Mouse (Mus musculus): ENCODE measurements around the gene Gm20388. TPM values are rescaled to one million over a fixed set of nuclear protein-coding genes. Genes with fewer than 3 reads are reported as not detected.

Gm20388 gene
- polyA plus RNA-seq, 1 experiment, result 0.36 TPM

DNA sequence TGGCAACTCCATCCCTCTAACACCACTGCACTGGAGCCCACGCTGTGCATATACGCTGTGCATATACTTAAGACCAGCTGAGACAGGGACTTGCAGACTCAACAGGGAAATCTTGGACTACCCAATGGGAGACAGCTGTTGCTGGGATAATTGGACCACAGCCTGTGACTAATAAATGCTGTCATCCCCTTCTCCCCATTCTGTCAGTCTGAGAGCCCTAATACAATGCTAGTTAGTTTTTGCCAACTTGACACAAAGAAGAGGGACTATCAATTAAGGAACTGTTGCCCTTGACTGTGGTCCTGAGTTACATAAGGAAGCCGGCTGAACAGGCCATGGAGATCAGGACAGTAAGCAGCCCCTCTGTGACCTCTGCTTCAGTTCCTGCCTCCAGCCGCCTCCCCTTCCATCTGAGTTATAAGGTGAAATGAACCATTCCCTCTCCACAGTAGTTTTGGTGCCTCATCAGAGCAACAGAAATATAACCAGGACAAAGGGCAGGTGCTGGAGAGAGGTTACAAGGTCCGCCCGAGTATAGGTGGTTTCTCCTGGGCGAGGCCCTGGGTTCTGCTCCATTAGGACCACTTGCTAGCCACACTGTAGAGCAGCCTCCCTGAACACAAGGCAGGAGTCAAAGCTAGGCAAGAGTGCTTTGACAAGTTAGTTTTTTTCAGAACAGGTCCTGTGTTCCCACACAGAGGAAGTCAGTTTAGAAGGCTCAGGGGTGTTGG, 745.8 kb downstream of the Gm20388 start:
- Histone ChIP-seq H3K36me3 (ENCODE audit: control insufficient read depth) (peaks cover 86% of the 10 kb centered on the region), H3K4me1 (ENCODE audit: control insufficient read depth) (peaks cover 1% of the 10 kb centered on the region; the same call in 1 of the 2 replicates), H3K4me3 (replicated peaks) (no peak overlapping the region), H3K27me3 (ENCODE audit: control insufficient read depth) (no peaks in the 10 kb centered on the region), H3K9me3 (ENCODE audit: control insufficient read depth, low read length) (no peaks in the 10 kb centered on the region)
- TF ChIP-seq TAL1 (IDR thresholded peaks at IDR 0.05; ENCODE audit: low read length) (no peak), GATA1 (IDR thresholded peaks at IDR 0.05; ENCODE audit: low read length) (no peak)

DNA sequence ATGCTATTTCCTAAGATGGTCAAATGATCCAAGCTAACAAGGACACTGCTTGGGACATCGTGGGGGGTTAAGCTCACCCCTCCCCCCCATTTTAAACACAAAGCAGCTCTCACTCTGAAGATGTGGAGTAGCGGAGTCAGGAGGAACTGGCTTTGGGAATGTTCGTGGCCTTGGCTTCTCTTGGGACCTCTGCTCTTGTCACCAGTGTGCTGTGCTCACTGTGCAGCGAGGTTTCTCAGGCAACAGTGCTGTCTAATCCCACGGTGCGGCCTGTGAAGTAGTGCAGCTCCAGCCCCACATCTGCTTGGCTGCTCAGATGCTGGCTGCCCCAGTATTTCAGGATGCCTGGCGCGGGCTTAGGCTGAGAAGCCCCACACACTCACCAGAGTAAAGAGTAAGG, 746.8 kb downstream of the Gm20388 start:
- H3K4me1 ChIP-seq (ENCODE audit: control insufficient read depth), result peaks cover 1% of the 10 kb centered on the region; the same call in 1 of the 2 replicates
- peaks cover 90% of the 10 kb centered on the region for H3K36me3 ChIP-seq (ENCODE audit: control insufficient read depth)
- TF ChIP-seq GATA1 (IDR thresholded peaks at IDR 0.05; ENCODE audit: low read length), result no peak
- TF ChIP-seq TAL1 (IDR thresholded peaks at IDR 0.05; ENCODE audit: low read length), result no peak
- no peak overlapping the region for H3K4me3 ChIP-seq (replicated peaks)
- no peaks in the 10 kb centered on the region for H3K9me3 ChIP-seq (ENCODE audit: control insufficient read depth, low read length)
- H3K27me3 ChIP-seq (ENCODE audit: control insufficient read depth), result no peaks in the 10 kb centered on the region

DNA sequence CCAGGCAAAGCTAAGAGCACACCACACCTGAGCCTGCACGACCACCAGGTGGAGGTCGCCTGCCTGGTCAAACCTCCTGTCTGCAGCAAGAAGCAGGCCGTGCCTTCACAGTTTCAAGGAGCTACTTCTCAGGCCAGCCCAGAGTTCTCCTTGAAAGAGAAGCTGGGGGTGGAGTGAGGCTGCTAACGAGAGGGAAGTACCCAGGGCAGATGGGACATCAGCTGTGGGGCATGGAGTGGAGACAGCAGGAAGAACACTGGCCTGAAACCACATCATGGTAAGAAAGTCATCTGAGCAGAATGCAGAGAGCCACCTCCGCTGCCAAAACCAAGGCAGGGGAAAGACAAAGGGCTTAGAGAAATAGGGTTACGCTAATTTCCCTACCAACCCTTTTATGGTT, 753.9 kb downstream of the Gm20388 start:
- Histone ChIP-seq H3K9me3 (ENCODE audit: control insufficient read depth, low read length) (no peaks in the 10 kb centered on the region), H3K36me3 (ENCODE audit: control insufficient read depth) (peaks cover 57% of the 10 kb centered on the region), H3K27me3 (ENCODE audit: control insufficient read depth) (no peaks in the 10 kb centered on the region), H3K4me3 (replicated peaks) (no peak overlapping the region), H3K4me1 (ENCODE audit: control insufficient read depth) (peaks cover 47% of the 10 kb centered on the region)
- TF ChIP-seq GATA1 (IDR thresholded peaks at IDR 0.05; ENCODE audit: low read length) (no peak), TAL1 (IDR thresholded peaks at IDR 0.05; ENCODE audit: low read length) (no peak)

DNA sequence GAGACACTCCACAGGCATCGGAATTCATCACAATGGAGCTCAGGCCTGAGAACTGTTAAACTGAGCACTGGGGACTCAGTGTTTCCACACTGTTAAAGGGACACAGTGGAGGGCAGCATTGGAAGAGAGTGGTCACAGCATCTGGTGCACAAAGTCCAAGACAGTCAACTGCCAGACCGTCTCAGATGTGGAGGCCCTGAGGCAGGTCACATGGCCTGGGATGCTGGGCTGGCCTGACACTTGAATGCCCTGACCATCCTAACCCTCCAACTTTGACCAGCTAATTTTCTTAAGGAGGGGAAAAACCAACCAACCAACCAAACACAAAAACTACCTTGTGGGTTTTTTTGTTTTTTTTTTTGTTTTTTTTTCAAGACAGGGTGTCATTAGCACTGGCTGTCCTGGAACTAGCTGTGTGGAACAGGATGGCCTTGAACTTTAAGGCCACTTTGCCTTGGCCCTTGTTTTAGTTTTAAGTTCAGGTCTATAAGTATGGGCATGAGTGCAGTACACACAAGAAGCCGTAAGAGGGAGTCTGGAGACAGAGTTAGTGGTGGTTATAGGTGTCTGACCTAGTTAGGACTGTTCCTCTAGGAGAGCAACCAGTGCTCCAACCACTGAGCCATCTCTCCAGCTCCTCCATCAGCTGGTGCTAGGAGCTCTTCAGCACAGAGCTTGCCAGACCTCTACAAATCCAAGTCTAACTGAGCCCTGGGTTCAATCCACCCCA, 755.2 kb downstream of the Gm20388 start:
- Histone ChIP-seq H3K4me3 (replicated peaks) (peak overlapping the region; percentile 89), H3K36me3 (ENCODE audit: control insufficient read depth) (peaks cover 57% of the 10 kb centered on the region), H3K27me3 (ENCODE audit: control insufficient read depth) (no peaks in the 10 kb centered on the region), H3K4me1 (ENCODE audit: control insufficient read depth) (peaks cover 56% of the 10 kb centered on the region), H3K9me3 (ENCODE audit: control insufficient read depth, low read length) (no peaks in the 10 kb centered on the region)
- no peak for TF ChIP-seq TAL1 (IDR thresholded peaks at IDR 0.05; ENCODE audit: low read length)
- no peak for TF ChIP-seq GATA1 (IDR thresholded peaks at IDR 0.05; ENCODE audit: low read length)

DNA sequence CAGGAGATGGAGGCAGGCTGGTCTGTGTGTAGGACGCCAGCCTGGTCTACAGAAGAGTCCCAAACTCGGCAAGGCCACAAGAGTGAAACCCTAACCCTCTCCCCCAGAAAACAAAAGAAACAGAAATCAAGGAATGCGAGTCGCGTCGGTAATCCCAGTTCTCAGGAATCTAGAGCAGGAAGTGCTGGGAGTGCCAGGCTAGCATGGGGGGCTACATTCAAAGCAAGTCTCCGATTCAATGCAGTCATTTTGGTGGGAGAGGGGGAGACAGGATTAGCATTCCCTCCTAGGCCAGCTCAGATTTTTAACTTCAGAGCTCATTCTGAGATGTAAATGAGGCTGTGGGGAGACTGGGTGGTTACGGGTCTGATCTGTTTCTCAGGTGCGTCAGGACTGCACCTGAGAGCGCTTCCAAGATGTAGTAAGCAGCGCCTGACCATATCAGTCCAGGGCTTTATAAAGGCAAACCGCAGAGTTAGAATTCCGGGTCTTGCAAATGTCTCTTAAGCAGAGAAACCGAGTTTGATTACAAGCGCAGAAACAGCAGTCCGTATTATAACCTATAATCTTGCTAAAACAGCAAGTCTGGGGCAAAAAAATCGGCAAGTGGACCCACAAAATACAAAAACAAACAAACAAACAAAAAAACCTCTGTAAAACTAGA, 756.3 kb downstream of the Gm20388 start:
- Histone ChIP-seq H3K27me3 (ENCODE audit: control insufficient read depth) (no peaks in the 10 kb centered on the region), H3K4me3 (replicated peaks) (peak overlapping the region; percentile 89), H3K9me3 (ENCODE audit: control insufficient read depth, low read length) (no peaks in the 10 kb centered on the region), H3K4me1 (ENCODE audit: control insufficient read depth) (peaks cover 60% of the 10 kb centered on the region), H3K36me3 (ENCODE audit: control insufficient read depth) (peaks cover 62% of the 10 kb centered on the region)
- TF ChIP-seq GATA1 (IDR thresholded peaks at IDR 0.05; ENCODE audit: low read length) (no peak), TAL1 (IDR thresholded peaks at IDR 0.05; ENCODE audit: low read length) (no peak)

DNA sequence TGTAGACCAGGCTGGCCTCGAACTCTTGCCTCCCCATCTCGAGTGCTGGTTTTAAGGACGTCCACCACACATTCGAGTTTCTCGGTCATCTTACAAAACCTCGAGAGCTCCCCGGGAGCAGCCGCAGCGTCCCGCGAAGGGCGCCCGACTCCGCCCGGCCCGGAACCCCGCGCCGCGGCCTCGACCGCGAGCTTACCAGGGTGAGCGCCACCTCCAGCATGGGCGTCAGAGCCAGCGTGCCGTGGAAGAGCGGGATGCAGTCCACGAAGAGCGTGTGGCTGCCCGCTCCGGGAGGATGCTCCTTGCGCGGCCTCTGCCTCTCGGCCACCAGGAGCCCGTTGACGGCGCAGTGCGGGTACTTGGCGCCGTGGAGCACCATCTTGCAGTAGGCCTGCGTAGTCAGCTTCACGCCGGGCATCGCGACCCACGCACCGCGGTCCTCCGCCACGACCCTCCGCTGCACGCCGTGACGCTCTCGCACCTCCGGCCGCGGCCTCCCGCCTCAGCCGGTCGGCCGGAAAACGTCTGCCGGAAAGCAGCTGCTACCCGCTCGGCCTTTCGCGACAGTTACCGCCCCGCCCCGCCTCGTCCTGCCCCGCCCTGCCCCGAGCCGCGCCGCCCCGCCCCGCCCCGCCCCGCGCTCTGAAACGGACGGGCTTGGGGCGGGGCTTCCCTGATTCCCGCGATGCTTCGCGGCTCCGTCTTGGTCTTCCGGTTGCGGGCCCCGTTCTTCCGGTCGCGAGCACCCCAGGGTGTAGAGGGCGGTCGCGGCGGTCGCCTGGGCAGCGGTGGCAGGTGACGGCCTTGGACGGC, 757.1 kb downstream of the Gm20388 start, which contains the start of the genes Gm27021 and Cox4i1:
Gene Gm27021 (minus strand): TSS at position 519 of the 813 bp plus-strand sequence.
Gene Cox4i1 (plus strand): TSS at position 662 of the 813 bp plus-strand sequence.
- peaks cover 64% of the 10 kb centered on the region for H3K4me1 ChIP-seq (ENCODE audit: control insufficient read depth)
- peak within 1 kb of the TSS; percentile 89 for H3K4me3 ChIP-seq (replicated peaks)
- no peaks in the 10 kb centered on the region for H3K27me3 ChIP-seq (ENCODE audit: control insufficient read depth)
- peaks cover 65% of the 10 kb centered on the region for H3K36me3 ChIP-seq (ENCODE audit: control insufficient read depth)
- no peak for TF ChIP-seq GATA1 (IDR thresholded peaks at IDR 0.05; ENCODE audit: low read length)
- TF ChIP-seq TAL1 (IDR thresholded peaks at IDR 0.05; ENCODE audit: low read length), result no peak
- H3K9me3 ChIP-seq (ENCODE audit: control insufficient read depth, low read length), result no peaks in the 10 kb centered on the region

DNA sequence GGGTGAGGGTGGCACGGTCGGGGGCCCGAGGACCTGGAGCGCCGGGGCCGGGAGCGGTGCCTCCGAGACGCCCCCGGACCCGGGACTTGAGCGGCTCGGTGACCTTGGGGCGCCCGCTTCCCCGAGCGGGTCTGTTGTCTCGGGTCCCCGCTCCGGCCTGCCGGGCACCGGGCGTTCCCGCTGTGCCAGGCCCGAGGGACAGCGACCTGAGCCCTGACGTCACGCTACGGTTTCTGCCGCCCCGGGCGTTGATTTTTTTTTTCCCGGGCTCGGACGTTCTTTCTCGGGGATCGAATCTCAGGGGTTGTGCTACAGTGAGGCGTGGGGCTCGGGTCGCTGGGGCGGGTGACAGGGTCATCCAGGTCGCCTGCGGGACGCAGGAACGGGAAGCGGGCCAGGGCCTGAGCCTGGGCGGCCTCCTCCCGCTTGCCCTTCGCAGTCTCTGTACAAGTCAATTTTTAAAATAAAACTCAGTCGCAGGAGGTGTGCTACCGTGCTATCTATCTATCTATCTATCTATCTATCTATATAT, 757.8 kb downstream of the Gm20388 start, which contains the start of gene Emc8:
Gene Emc8 (minus strand): TSS at position 200 of the 532 bp plus-strand sequence.
- H3K9me3 ChIP-seq (ENCODE audit: control insufficient read depth, low read length), result no peaks in the 10 kb centered on the region
- H3K4me3 ChIP-seq (replicated peaks), result peak within 1 kb of the TSS; percentile 89
- peaks cover 65% of the 10 kb centered on the region for H3K36me3 ChIP-seq (ENCODE audit: control insufficient read depth)
- no peak for TF ChIP-seq TAL1 (IDR thresholded peaks at IDR 0.05; ENCODE audit: low read length)
- peaks cover 66% of the 10 kb centered on the region for H3K4me1 ChIP-seq (ENCODE audit: control insufficient read depth)
- H3K27me3 ChIP-seq (ENCODE audit: control insufficient read depth), result no peaks in the 10 kb centered on the region

DNA sequence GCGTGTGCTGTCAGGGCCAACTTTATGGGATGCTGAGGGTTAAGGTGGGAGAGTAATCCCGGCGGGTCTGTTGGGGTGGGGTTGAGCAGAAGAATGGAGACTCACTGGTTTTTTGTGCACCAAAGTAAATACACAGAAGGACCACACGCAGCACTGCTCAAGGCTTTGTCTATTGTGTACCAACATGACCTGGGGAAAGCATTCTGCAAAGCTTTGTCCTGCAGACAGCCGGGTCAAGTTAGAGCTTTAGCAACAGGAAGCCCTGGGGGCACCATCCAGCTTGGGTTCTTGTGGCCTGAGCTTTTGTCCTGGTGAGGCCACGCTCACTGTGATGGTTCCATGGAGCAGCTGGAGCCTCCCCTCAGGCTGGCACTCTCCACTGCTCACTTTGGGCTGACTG, 761.1 kb downstream of the Gm20388 start:
- H3K4me3 ChIP-seq (replicated peaks), result no peak overlapping the region

More for the DNA sequence above, 761.1 kb downstream of the Gm20388 start:
- Histone ChIP-seq H3K9me3 (ENCODE audit: control insufficient read depth, low read length) (no peaks in the 10 kb centered on the region), H3K27me3 (ENCODE audit: control insufficient read depth) (no peaks in the 10 kb centered on the region), H3K36me3 (ENCODE audit: control insufficient read depth) (peaks cover 62% of the 10 kb centered on the region), H3K4me1 (ENCODE audit: control insufficient read depth) (peaks cover 39% of the 10 kb centered on the region)
- TF ChIP-seq GATA1 (IDR thresholded peaks at IDR 0.05; ENCODE audit: low read length), result no peak
- no peak for TF ChIP-seq TAL1 (IDR thresholded peaks at IDR 0.05; ENCODE audit: low read length)

Data from erythroblast, embryonic 14.5 days (primary cell).